Mouse (Mus musculus) midbrain, postnatal 0 days (tissue): ENCODE results near the gene Ttc39a. TPM values are rescaled to one million over a fixed set of nuclear protein-coding genes. Genes with fewer than 3 reads are reported as not detected.

Experiments
- ATAC-seq: fragments of 200-750 bp; cut with Nextera tagmentation; 2 replicates; pipeline ENCODE4 v1.8.0; 2017; ENCODE audit warnings: moderate number of reproducible peaks, mild to moderate bottlenecking, moderate TSS enrichment, moderate library complexity; ENCODE audit not compliant: low FRiP score
- DNase-seq: peaks from one replicate; pipeline ENCODE4 v3.0.0-alpha.2; 2015; ENCODE audit warnings: low spot score
- H3K27ac ChIP-seq: fragments of 300-500 bp; sonication (generic); 2 replicates; pipeline ENCODE4 v1.5.1; 2014; ENCODE audit warnings: low read depth, mild to moderate bottlenecking, low read length, mixed read lengths
- H3K27me3 ChIP-seq: fragments of 300-500 bp; sonication (generic); 2 replicates; pipeline ENCODE4 v1.6.1; 2014; ENCODE audit warnings: low read length, control low read depth, mixed read lengths; ENCODE audit not compliant: insufficient read depth
- H3K36me3 ChIP-seq: fragments of 300-500 bp; sonication (generic); 2 replicates; pipeline ENCODE4 v1.6.1; 2014; ENCODE audit warnings: low read length, control low read depth, mixed read lengths; ENCODE audit not compliant: insufficient read depth
- H3K4me1 ChIP-seq: fragments of 300-500 bp; sonication (generic); 2 replicates; pipeline ENCODE4 v1.6.1; 2014; ENCODE audit warnings: mild to moderate bottlenecking, control low read depth, antibody characterized with exemption, low read length, mixed read lengths; ENCODE audit not compliant: insufficient read depth
- H3K4me2 ChIP-seq: fragments of 300-500 bp; sonication (generic); 2 replicates; pipeline ENCODE4 v1.6.1; 2014; ENCODE audit warnings: low read depth, mild to moderate bottlenecking, low read length, mixed read lengths; ENCODE audit not compliant: poor library complexity, severe bottlenecking
- H3K4me3 ChIP-seq: fragments of 300-500 bp; sonication (generic); 2 replicates; pipeline ENCODE4 v1.5.1; 2014; ENCODE audit warnings: low read depth, mild to moderate bottlenecking, low read length, moderate library complexity
- H3K9ac ChIP-seq: fragments of 300-500 bp; sonication (generic); replicated peaks from 2 replicates; pipeline ENCODE4 v1.6.1; 2014; ENCODE audit warnings: mild to moderate bottlenecking, low read length, moderate library complexity, mixed read lengths; ENCODE audit not compliant: poor library complexity, severe bottlenecking
- H3K9me3 ChIP-seq: fragments of 300-500 bp; sonication (generic); 2 replicates; pipeline ENCODE4 v1.6.1; 2016; ENCODE audit warnings: low read length, control low read depth
- CTCF ChIP-seq: IDR thresholded peaks from 2 replicates; pipeline ENCODE4 v1.5.1; 2016; ENCODE audit warnings: antibody characterized with exemption, mild to moderate bottlenecking
- WGBS: fragments of 180-500 bp; shearing (Covaris S2); extraction: QIAGEN DNeasy Blood & Tissue Kit; methylation state at CpG from one replicate; pipeline ENCODE4 v1.1.7; 2014; 5-methylcytosine and 5-hydroxymethylcytosine counted together
- polyA plus RNA-seq: library from polyadenylated mRNA; unstranded; fragments of >200 nt; fragmentation: Nextera tagmentation; extraction: Ambion mirVana; gene quantifications from 2 replicates; pipeline ENCODE4 v1.2.1, GENCODE M21; 2015
- total RNA-seq: library from RNA; depleted of rRNA; stranded (reverse); fragments of >200 nt; gene quantifications from 2 replicates; pipeline ENCODE4 v1.2.3, GENCODE M21; 2014

Ttc39a gene
- total and polyA plus RNA-seq, 2 experiments from 2014 or later, result 3.2 to 4.7 TPM

DNA sequence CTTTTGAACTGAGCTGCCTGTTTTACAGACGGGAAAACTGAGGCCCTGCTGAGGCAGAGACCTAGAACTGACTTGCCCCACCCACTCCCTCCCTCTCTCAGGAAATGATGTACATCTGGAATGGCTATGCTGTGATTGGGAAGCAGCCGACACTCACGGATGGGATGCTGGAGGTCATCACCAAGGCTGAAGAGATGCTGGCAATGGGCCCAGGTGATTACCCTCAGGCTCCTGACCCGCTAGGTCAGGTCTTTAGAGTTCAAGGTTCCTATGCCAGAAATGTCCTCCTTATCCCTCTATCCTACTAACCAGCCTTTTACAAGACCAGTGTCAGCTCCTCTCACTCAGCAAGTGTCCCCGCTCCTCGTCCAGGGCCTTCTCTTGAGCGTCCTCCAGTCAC is 35.7 kb downstream of the Ttc39a start:
- no peak for TF ChIP-seq CTCF
- no peaks in the 10 kb centered on the region for H3K27me3 ChIP-seq
- H3K4me2 ChIP-seq, result no peak overlapping the region
- H3K27ac ChIP-seq, result no peak overlapping the region
- no peak overlapping the region for H3K4me3 ChIP-seq
- H3K9me3 ChIP-seq, result no peaks in the 10 kb centered on the region
- DNase-seq (no peak), ATAC-seq (no peak)
- 95% methylated on average over 7 of the region's 7 CpGs for WGBS
- peaks cover 11% of the 10 kb centered on the region for H3K36me3 ChIP-seq
- H3K9ac ChIP-seq, result no peak overlapping the region
- no peaks in the 10 kb centered on the region for H3K4me1 ChIP-seq

DNA sequence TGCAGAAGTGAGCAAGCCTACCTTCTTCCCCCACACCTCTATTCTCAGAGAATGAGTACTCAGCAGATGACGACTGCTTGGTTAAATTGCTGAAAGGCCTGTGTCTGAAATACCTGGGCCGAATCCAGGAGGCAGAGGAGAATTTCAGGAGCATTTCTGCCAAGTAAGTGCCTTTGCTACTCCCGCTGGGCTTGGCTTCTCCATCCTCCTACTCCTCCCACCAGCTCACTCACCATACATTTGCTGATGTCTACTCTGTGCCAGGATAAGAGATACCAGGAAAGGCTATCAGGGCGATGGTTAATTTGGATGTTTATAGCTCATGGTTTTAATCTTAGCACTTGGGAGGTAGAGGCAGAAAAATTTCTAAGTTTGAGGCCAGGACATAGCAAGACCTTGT is 36.2 kb downstream of the Ttc39a start:
- H3K4me2 ChIP-seq, result no peak overlapping the region
- H3K9me3 ChIP-seq, result no peaks in the 10 kb centered on the region
- 81% methylated on average over 4 of the region's 4 CpGs for WGBS
- ATAC-seq, result no peak
- H3K36me3 ChIP-seq, result peaks cover 11% of the 10 kb centered on the region
- no peak for DNase-seq
- no peak overlapping the region for H3K4me3 ChIP-seq
- no peak overlapping the region for H3K27ac ChIP-seq
- no peak for TF ChIP-seq CTCF
- H3K27me3 ChIP-seq, result no peaks in the 10 kb centered on the region
- no peak overlapping the region for H3K9ac ChIP-seq
- no peaks in the 10 kb centered on the region for H3K4me1 ChIP-seq

DNA sequence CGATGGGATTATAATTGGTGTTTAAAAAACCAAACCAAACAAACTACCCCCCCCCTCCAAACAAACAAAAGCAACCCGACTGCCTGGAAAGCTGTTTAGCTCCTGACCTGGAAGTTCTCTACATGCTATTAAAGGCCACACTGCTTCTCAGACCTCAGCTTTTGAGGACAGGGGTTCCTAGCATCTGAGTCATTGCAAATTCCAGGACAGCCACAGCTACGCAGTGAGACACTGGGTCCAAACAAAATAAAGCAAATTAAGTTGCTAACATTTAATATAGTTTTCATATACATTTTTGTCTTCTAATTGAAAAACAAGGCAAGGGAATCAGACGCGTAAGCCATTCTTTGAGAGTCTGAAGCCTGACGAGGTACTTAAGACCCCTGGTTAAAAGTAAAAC is 38.0 kb downstream of the Ttc39a start:
- WGBS, result 69% methylated on average over 6 of the region's 6 CpGs
- H3K4me1 ChIP-seq, result no peaks in the 10 kb centered on the region
- no peaks in the 10 kb centered on the region for H3K27me3 ChIP-seq
- H3K4me3 ChIP-seq, result no peak overlapping the region
- no peak overlapping the region for H3K9ac ChIP-seq
- H3K4me2 ChIP-seq, result no peak overlapping the region
- no peaks in the 10 kb centered on the region for H3K9me3 ChIP-seq
- peaks cover 11% of the 10 kb centered on the region for H3K36me3 ChIP-seq
- no peak for DNase-seq
- H3K27ac ChIP-seq, result no peak overlapping the region
- no peak for ATAC-seq
- TF ChIP-seq CTCF, result no peak

DNA sequence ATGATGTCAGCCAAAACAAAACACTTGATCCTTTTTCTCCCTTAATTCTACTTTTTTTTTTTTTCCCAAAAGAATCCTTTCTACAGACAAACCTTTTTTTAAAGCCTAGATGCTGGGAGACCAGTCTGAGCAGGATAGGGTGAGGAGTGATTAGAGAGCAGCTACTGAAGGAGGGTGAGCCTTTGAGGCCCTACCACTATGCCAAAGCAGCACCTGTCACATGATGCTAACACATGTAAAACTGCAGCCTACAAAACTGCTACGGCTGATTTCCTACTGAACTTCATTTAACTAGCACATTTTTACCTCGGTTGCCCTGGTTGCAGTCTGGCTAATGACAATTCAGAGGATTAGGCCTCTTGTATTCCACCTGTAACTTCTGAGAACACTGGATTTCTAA is 38.5 kb downstream of the Ttc39a start:
- H3K4me1 ChIP-seq, result no peaks in the 10 kb centered on the region
- TF ChIP-seq CTCF, result no peak
- no peak overlapping the region for H3K4me2 ChIP-seq
- peaks cover 11% of the 10 kb centered on the region for H3K36me3 ChIP-seq
- H3K4me3 ChIP-seq, result no peak overlapping the region
- WGBS, result 37% methylated on average over 2 of the region's 2 CpGs
- no peak for DNase-seq
- no peak overlapping the region for H3K27ac ChIP-seq
- H3K9me3 ChIP-seq, result no peaks in the 10 kb centered on the region
- H3K27me3 ChIP-seq, result no peaks in the 10 kb centered on the region
- H3K9ac ChIP-seq, result no peak overlapping the region
- no peak for ATAC-seq

DNA sequence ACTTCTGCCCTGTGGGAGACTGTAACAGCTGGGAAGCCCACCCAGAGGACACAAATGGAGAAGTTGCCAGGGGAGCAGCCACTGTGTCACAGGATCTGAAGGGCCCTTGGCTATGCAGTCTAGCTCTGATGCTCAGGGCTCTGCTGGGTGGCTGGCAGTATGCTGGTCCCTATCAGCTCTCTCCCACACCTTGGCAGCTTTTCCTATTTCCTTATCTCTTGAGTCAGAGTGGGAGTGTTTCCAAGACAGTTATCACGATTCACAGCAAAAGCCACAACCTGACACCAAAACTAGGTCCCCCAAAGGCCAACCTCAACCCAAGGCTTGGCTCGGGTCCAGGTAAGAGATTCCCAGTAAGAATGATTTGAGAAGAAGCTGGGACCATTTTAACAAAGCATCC is 39.0 kb downstream of the Ttc39a start:
- Histone ChIP-seq H3K27ac (no peak overlapping the region), H3K4me3 (no peak overlapping the region), H3K36me3 (peaks cover 11% of the 10 kb centered on the region), H3K9ac (no peak overlapping the region), H3K4me1 (no peaks in the 10 kb centered on the region), H3K4me2 (no peak overlapping the region), H3K9me3 (no peaks in the 10 kb centered on the region), H3K27me3 (no peaks in the 10 kb centered on the region)
- DNase-seq (no peak), ATAC-seq (no peak)
- TF ChIP-seq CTCF, result no peak
- 68% methylated on average over 2 of the region's 2 CpGs for WGBS

DNA sequence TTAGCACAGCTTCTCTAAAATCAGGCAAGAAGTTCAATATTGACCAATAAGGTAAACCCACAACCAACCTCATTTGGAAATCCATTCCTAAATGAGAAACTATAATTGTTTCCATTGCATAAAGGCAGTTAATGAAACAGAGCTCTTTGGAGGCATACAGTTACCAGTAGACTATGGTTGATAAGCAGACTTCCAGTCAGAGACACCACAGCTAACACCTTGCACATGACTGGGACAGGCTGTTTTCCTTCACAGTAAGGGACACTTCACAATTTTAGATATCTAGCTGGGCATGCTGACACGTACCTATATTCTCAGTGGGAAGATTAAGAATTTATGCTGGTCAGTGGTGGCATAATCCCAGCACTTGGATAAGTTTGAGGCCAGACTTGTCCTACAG is 39.5 kb downstream of the Ttc39a start:
- WGBS, result 70% methylated on average over 1 of the region's 1 CpGs
- no peaks in the 10 kb centered on the region for H3K9me3 ChIP-seq
- no peaks in the 10 kb centered on the region for H3K4me1 ChIP-seq
- H3K9ac ChIP-seq, result no peak overlapping the region
- no peak for DNase-seq
- H3K27me3 ChIP-seq, result no peaks in the 10 kb centered on the region
- H3K27ac ChIP-seq, result no peak overlapping the region
- H3K4me3 ChIP-seq, result no peak overlapping the region
- H3K36me3 ChIP-seq, result peaks cover 11% of the 10 kb centered on the region
- TF ChIP-seq CTCF, result no peak
- no peak for ATAC-seq
- no peak overlapping the region for H3K4me2 ChIP-seq
